Mouse (Mus musculus) brain, adult 2 months (tissue): ENCODE data around the gene Pax1.

Experiments used
- DNase-seq: peaks from one replicate; pipeline ENCODE4 v3.0.0; 2011; ENCODE audit warnings: low read depth, low spot score

Gene Pax1

GRCm38 (mm10) chr2:147372947-147373666 lies 11.4 kb downstream of the Pax1 start:
- DNase-seq = no peak

GRCm38 (mm10) chr2:147373667-147374007 lies 11.9 kb downstream of the Pax1 start:
- DNase-seq = no peak

GRCm38 (mm10) chr2:147374245-147374644 lies 12.5 kb downstream of the Pax1 start:
- no peak for DNase-seq

- no peak for DNase-seq
These were observed 13.4 kb downstream of the Pax1 start for GRCm38 (mm10) chr2:147375019-147375715.

GRCm38 (mm10) chr2:147378934-147379333 lies 17.2 kb downstream of the Pax1 start:
- peak; percentile 61 for DNase-seq

GRCm38 (mm10) chr2:147383373-147383772 lies 21.6 kb downstream of the Pax1 start:
- DNase-seq = no peak

GRCm38 (mm10) chr2:147386949-147387348 lies 25.2 kb downstream of the Pax1 start:
- DNase-seq = no peak

GRCm38 (mm10) chr2:147409323-147409722 lies 47.6 kb downstream of the Pax1 start:
- no peak for DNase-seq

GRCm38 (mm10) chr2:147415037-147415436 lies 53.3 kb downstream of the Pax1 start:
- no peak for DNase-seq

- DNase-seq = no peak
These were observed 63.0 kb downstream of the Pax1 start for GRCm38 (mm10) chr2:147424582-147425255.

GRCm38 (mm10) chr2:147429607-147430356 lies 68.1 kb downstream of the Pax1 start:
- DNase-seq = peak; percentile 30

- peak; percentile 33 for DNase-seq
These were observed 71.4 kb downstream of the Pax1 start for GRCm38 (mm10) chr2:147433120-147433519.
